Mouse (Mus musculus): ENCODE measurements around the gene Gtsf1l. TPM values are rescaled to one million over a fixed set of nuclear protein-coding genes. Genes with fewer than 3 reads are reported as not detected.

Gtsf1l gene
- polyA plus RNA-seq (2014; fragmentation: Nextera tagmentation; extraction: Ambion mirVana) = 0.22 TPM in 1 of 2 replicates, not detected in the other

GRCm38 (mm10) chr2:163087728-163088127 is at the start of gene Gtsf1l:
Gene Gtsf1l (minus strand): TSS chr2:163087855.
- no peaks in the 10 kb centered on the region for H3K27me3 ChIP-seq (replicated peaks; ENCODE audit: control insufficient read depth, insufficient read depth, low read length)
- 87% methylated on average over 9 of the region's 9 CpGs for WGBS
- no peak within 1 kb of the TSS for H3K9ac ChIP-seq (ENCODE audit: low read length)
- no peaks in the 10 kb centered on the region for H3K4me1 ChIP-seq (ENCODE audit: control insufficient read depth, insufficient read depth, low read length)
- ATAC-seq (no peak), DNase-seq (ENCODE audit: low spot score) (no peak)
- H3K4me2 ChIP-seq (ENCODE audit: low read length) = no peak within 1 kb of the TSS
- no peak within 1 kb of the TSS for H3K4me3 ChIP-seq (ENCODE audit: low read depth, low read length)
- no peak within 1 kb of the TSS for H3K27ac ChIP-seq (ENCODE audit: low read depth, low read length)
- H3K36me3 ChIP-seq (ENCODE audit: control insufficient read depth, insufficient read depth, low read length) = no peaks in the 10 kb centered on the region
- no peaks in the 10 kb centered on the region for H3K9me3 ChIP-seq (replicated peaks; ENCODE audit: control insufficient read depth, low read length)

- Histone ChIP-seq H3K27ac (ENCODE audit: low read depth, low read length) (no peak overlapping the region), H3K9me3 (replicated peaks; ENCODE audit: control insufficient read depth, low read length) (0 out of 2 replicates have a peak, but pooled peaks cover 3% of the 10 kb centered on the region), H3K4me1 (ENCODE audit: control insufficient read depth, insufficient read depth, low read length) (no peaks in the 10 kb centered on the region), H3K4me3 (ENCODE audit: low read depth, low read length) (no peak overlapping the region), H3K4me2 (ENCODE audit: low read length) (no peak overlapping the region), H3K9ac (ENCODE audit: low read length) (no peak overlapping the region), H3K27me3 (replicated peaks; ENCODE audit: control insufficient read depth, insufficient read depth, low read length) (no peaks in the 10 kb centered on the region), H3K36me3 (ENCODE audit: control insufficient read depth, insufficient read depth, low read length) (no peaks in the 10 kb centered on the region)
- DNase-seq (ENCODE audit: low spot score) (peak; percentile 52), ATAC-seq (no peak)
Observed at GRCm38 (mm10) chr2:163136996-163137395, 49.3 kb upstream of the Gtsf1l start.

GRCm38 (mm10) chr2:163135931-163136330 is 48.3 kb upstream of the Gtsf1l start:
- Histone ChIP-seq H3K9ac (ENCODE audit: low read length) (no peak overlapping the region), H3K4me1 (ENCODE audit: control insufficient read depth, insufficient read depth, low read length) (no peaks in the 10 kb centered on the region), H3K4me3 (ENCODE audit: low read depth, low read length) (no peak overlapping the region), H3K27me3 (replicated peaks; ENCODE audit: control insufficient read depth, insufficient read depth, low read length) (no peaks in the 10 kb centered on the region), H3K4me2 (ENCODE audit: low read length) (no peak overlapping the region), H3K36me3 (ENCODE audit: control insufficient read depth, insufficient read depth, low read length) (no peaks in the 10 kb centered on the region), H3K9me3 (replicated peaks; ENCODE audit: control insufficient read depth, low read length) (0 out of 2 replicates have a peak, but pooled peaks cover 3% of the 10 kb centered on the region), H3K27ac (ENCODE audit: low read depth, low read length) (no peak overlapping the region)
- 26% methylated on average over 6 of the region's 6 CpGs for WGBS
- DNase-seq (ENCODE audit: low spot score) (no peak), ATAC-seq (no peak)

- ATAC-seq = no peak
Observed at GRCm38 (mm10) chr2:163132314-163132713, 44.7 kb upstream of the Gtsf1l start.

GRCm38 (mm10) chr2:163130837-163131236 is 43.2 kb upstream of the Gtsf1l start:
- Histone ChIP-seq H3K27ac (ENCODE audit: low read depth, low read length) (no peak overlapping the region), H3K4me1 (ENCODE audit: control insufficient read depth, insufficient read depth, low read length) (no peaks in the 10 kb centered on the region), H3K36me3 (ENCODE audit: control insufficient read depth, insufficient read depth, low read length) (no peaks in the 10 kb centered on the region), H3K4me3 (ENCODE audit: low read depth, low read length) (no peak overlapping the region), H3K4me2 (ENCODE audit: low read length) (no peak overlapping the region), H3K27me3 (replicated peaks; ENCODE audit: control insufficient read depth, insufficient read depth, low read length) (no peaks in the 10 kb centered on the region), H3K9me3 (replicated peaks; ENCODE audit: control insufficient read depth, low read length) (no peaks in the 10 kb centered on the region), H3K9ac (ENCODE audit: low read length) (no peak overlapping the region)
- DNase-seq (ENCODE audit: low spot score) (no peak), ATAC-seq (no peak)
- 78% methylated on average over 5 of the region's 5 CpGs for WGBS

More at GRCm38 (mm10) chr2:163132314-163132713, 44.7 kb upstream of the Gtsf1l start:
- Histone ChIP-seq H3K4me2 (ENCODE audit: low read length) (no peak overlapping the region), H3K4me1 (ENCODE audit: control insufficient read depth, insufficient read depth, low read length) (no peaks in the 10 kb centered on the region), H3K27ac (ENCODE audit: low read depth, low read length) (no peak overlapping the region), H3K27me3 (replicated peaks; ENCODE audit: control insufficient read depth, insufficient read depth, low read length) (no peaks in the 10 kb centered on the region), H3K4me3 (ENCODE audit: low read depth, low read length) (no peak overlapping the region), H3K9ac (ENCODE audit: low read length) (no peak overlapping the region), H3K9me3 (replicated peaks; ENCODE audit: control insufficient read depth, low read length) (no peaks in the 10 kb centered on the region), H3K36me3 (ENCODE audit: control insufficient read depth, insufficient read depth, low read length) (no peaks in the 10 kb centered on the region)
- no peak for DNase-seq (ENCODE audit: low spot score)
- WGBS = 79% methylated on average over 5 of the region's 5 CpGs

GRCm38 (mm10) chr2:163123496-163123895 is 35.8 kb upstream of the Gtsf1l start:
- H3K9me3 ChIP-seq (replicated peaks; ENCODE audit: control insufficient read depth, low read length) = no peaks in the 10 kb centered on the region
- H3K4me2 ChIP-seq (ENCODE audit: low read length) = no peak overlapping the region
- H3K27ac ChIP-seq (ENCODE audit: low read depth, low read length) = no peak overlapping the region
- no peaks in the 10 kb centered on the region for H3K36me3 ChIP-seq (ENCODE audit: control insufficient read depth, insufficient read depth, low read length)
- ATAC-seq (no peak), DNase-seq (ENCODE audit: low spot score) (no peak)
- WGBS = 93% methylated on average over 5 of the region's 5 CpGs
- peaks cover 3% of the 10 kb centered on the region; the same call in 1 of the 2 replicates for H3K4me1 ChIP-seq (ENCODE audit: control insufficient read depth, insufficient read depth, low read length)
- no peak overlapping the region for H3K4me3 ChIP-seq (ENCODE audit: low read depth, low read length)
- no peak overlapping the region for H3K9ac ChIP-seq (ENCODE audit: low read length)
- H3K27me3 ChIP-seq (replicated peaks; ENCODE audit: control insufficient read depth, insufficient read depth, low read length) = no peaks in the 10 kb centered on the region; the same call in 1 of the 2 replicates

GRCm38 (mm10) chr2:163122319-163122718 is 34.7 kb upstream of the Gtsf1l start:
- Histone ChIP-seq H3K9me3 (replicated peaks; ENCODE audit: control insufficient read depth, low read length) (no peaks in the 10 kb centered on the region), H3K27me3 (replicated peaks; ENCODE audit: control insufficient read depth, insufficient read depth, low read length) (no peaks in the 10 kb centered on the region; the same call in 1 of the 2 replicates), H3K36me3 (ENCODE audit: control insufficient read depth, insufficient read depth, low read length) (no peaks in the 10 kb centered on the region), H3K4me1 (ENCODE audit: control insufficient read depth, insufficient read depth, low read length) (peaks cover 3% of the 10 kb centered on the region; the same call in 1 of the 2 replicates), H3K4me3 (ENCODE audit: low read depth, low read length) (no peak overlapping the region), H3K27ac (ENCODE audit: low read depth, low read length) (no peak overlapping the region), H3K9ac (ENCODE audit: low read length) (no peak overlapping the region), H3K4me2 (ENCODE audit: low read length) (peak overlapping the region; percentile 19; the same call in 1 of the 2 replicates)
- ATAC-seq (peak; percentile 93), DNase-seq (ENCODE audit: low spot score) (peak; percentile 63)
- WGBS = 17% methylated on average over 9 of the region's 9 CpGs

- no peak overlapping the region for H3K9ac ChIP-seq (ENCODE audit: low read length)
- H3K27ac ChIP-seq (ENCODE audit: low read depth, low read length) = no peak overlapping the region
- no peaks in the 10 kb centered on the region; the same call in 1 of the 2 replicates for H3K27me3 ChIP-seq (replicated peaks; ENCODE audit: control insufficient read depth, insufficient read depth, low read length)
- DNase-seq (ENCODE audit: low spot score) (no peak), ATAC-seq (no peak)
- H3K4me1 ChIP-seq (ENCODE audit: control insufficient read depth, insufficient read depth, low read length) = peaks cover 3% of the 10 kb centered on the region; the same call in 1 of the 2 replicates
- H3K4me2 ChIP-seq (ENCODE audit: low read length) = no peak overlapping the region
- 84% methylated on average over 3 of the region's 3 CpGs for WGBS
- H3K36me3 ChIP-seq (ENCODE audit: control insufficient read depth, insufficient read depth, low read length) = no peaks in the 10 kb centered on the region
- H3K9me3 ChIP-seq (replicated peaks; ENCODE audit: control insufficient read depth, low read length) = no peaks in the 10 kb centered on the region
- H3K4me3 ChIP-seq (ENCODE audit: low read depth, low read length) = no peak overlapping the region
Observed at GRCm38 (mm10) chr2:163121353-163121660, 33.7 kb upstream of the Gtsf1l start.

GRCm38 (mm10) chr2:163120626-163121352 is 33.1 kb upstream of the Gtsf1l start:
- no peak overlapping the region for H3K27ac ChIP-seq (ENCODE audit: low read depth, low read length)
- H3K4me1 ChIP-seq (ENCODE audit: control insufficient read depth, insufficient read depth, low read length) = peaks cover 3% of the 10 kb centered on the region; the same call in 1 of the 2 replicates
- no peak overlapping the region for H3K9ac ChIP-seq (ENCODE audit: low read length)
- ATAC-seq (no peak), DNase-seq (ENCODE audit: low spot score) (no peak)
- no peaks in the 10 kb centered on the region for H3K9me3 ChIP-seq (replicated peaks; ENCODE audit: control insufficient read depth, low read length)
- H3K4me2 ChIP-seq (ENCODE audit: low read length) = no peak overlapping the region
- no peaks in the 10 kb centered on the region; the same call in 1 of the 2 replicates for H3K27me3 ChIP-seq (replicated peaks; ENCODE audit: control insufficient read depth, insufficient read depth, low read length)
- no peaks in the 10 kb centered on the region for H3K36me3 ChIP-seq (ENCODE audit: control insufficient read depth, insufficient read depth, low read length)
- no peak overlapping the region for H3K4me3 ChIP-seq (ENCODE audit: low read depth, low read length)
- WGBS = 70% methylated on average over 15 of the region's 15 CpGs

Data from forebrain, embryonic 14.5 days (tissue).